Mouse (Mus musculus) ES-E14 (cell line): ENCODE results near the gene Itpa.

Experiments used
- CHD2 ChIP-seq: IDR thresholded peaks from 2 replicates; pipeline ENCODE4 v1.6.1; 2014; ENCODE audit warnings: mild to moderate bottlenecking, low read depth, low read length, inconsistent platforms
- HCFC1 ChIP-seq: IDR thresholded peaks from 2 replicates; pipeline ENCODE4 v1.6.1; 2012; ENCODE audit warnings: low read length, inconsistent platforms, borderline replicate concordance; ENCODE audit not compliant: insufficient read depth
- ZC3H11A ChIP-seq: IDR thresholded peaks from 2 replicates; pipeline ENCODE4 v1.6.1; 2012; ENCODE audit warnings: low read depth, mild to moderate bottlenecking, inconsistent platforms, low read length, borderline replicate concordance

DNA sequence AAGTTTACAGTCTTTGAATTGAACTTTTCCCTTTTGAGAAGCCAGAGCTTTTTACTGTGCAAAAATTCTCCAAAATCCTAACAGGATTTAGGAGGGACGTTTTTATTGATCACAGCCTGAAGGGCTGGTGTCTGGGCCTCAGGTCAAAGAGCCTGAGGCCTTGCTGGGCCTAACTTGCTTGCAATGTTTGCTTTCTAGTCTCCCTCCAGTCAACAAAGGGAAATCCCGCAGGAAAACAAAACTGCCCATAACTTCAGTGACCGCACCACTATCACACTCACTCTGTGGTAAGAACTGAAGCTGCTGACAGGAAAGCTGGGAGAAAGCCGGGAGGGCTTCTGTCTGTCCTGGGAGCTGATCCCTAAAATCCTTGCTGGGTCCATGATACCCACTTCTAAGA is 39.2 kb downstream of the Itpa start:
- TF ChIP-seq ZC3H11A (no peak), CHD2 (no peak), HCFC1 (no peak)
